Mouse (Mus musculus) stomach, postnatal 0 days (tissue): Measurements from ENCODE around the gene Eef2. TPM values are rescaled to one million over a fixed set of nuclear protein-coding genes. Genes with fewer than 3 reads are reported as not detected.
"Not testable (repeated sequence)": the region's sequence is repeated elsewhere in the genome, so short reads cannot be mapped to it uniquely, and the experiment has no call there.

ENCODE experiments used
- ATAC-seq: fragments of 200-750 bp; cut with Nextera tagmentation; 2 replicates; pipeline ENCODE4 v1.8.0; 2017; ENCODE audit not compliant: low FRiP score, low TSS enrichment
- DNase-seq: peaks from one replicate; pipeline ENCODE4 v3.0.0-alpha.2; 2016; ENCODE audit warnings: low spot score
- H3K27ac ChIP-seq: fragments of 300-500 bp; sonication (generic); replicated peaks from 2 replicates; pipeline ENCODE4 v1.5.1; 2014; ENCODE audit warnings: mild to moderate bottlenecking, control low read depth
- H3K27me3 ChIP-seq: fragments of 300-500 bp; sonication (generic); 2 replicates; pipeline ENCODE4 v1.6.1; 2014; ENCODE audit warnings: low read length; ENCODE audit not compliant: control insufficient read depth, insufficient read depth
- H3K36me3 ChIP-seq: fragments of 300-500 bp; sonication (generic); 2 replicates; pipeline ENCODE4 v1.6.1; 2014; ENCODE audit warnings: low read length, mixed read lengths; ENCODE audit not compliant: control insufficient read depth, insufficient read depth
- H3K4me1 ChIP-seq: fragments of 300-500 bp; sonication (generic); replicated peaks from 2 replicates; pipeline ENCODE4 v1.6.1; 2014; ENCODE audit warnings: antibody characterized with exemption; ENCODE audit not compliant: control insufficient read depth, insufficient read depth
- H3K4me2 ChIP-seq: fragments of 300-500 bp; sonication (generic); replicated peaks from 2 replicates; pipeline ENCODE4 v1.6.1; 2014; ENCODE audit warnings: low read depth, mild to moderate bottlenecking, control low read depth, moderate library complexity
- H3K4me3 ChIP-seq: fragments of 300-500 bp; sonication (generic); 2 replicates; pipeline ENCODE4 v1.5.1; 2014; ENCODE audit warnings: low read depth, low read length, control low read depth
- H3K9ac ChIP-seq: fragments of 300-500 bp; sonication (generic); 2 replicates; pipeline ENCODE4 v1.6.1; 2014; ENCODE audit warnings: mild to moderate bottlenecking, low read length, control low read depth, mixed read lengths
- H3K9me3 ChIP-seq: fragments of 300-500 bp; sonication (generic); 2 replicates; pipeline ENCODE4 v1.6.1; 2016; ENCODE audit warnings: low read length; ENCODE audit not compliant: control insufficient read depth
- CTCF ChIP-seq: IDR thresholded peaks from 2 replicates; pipeline ENCODE4 v1.5.1; 2016; ENCODE audit warnings: antibody characterized with exemption, low read depth, mild to moderate bottlenecking, moderate library complexity
- EP300 ChIP-seq: optimal IDR thresholded peaks from 2 replicates; pipeline ENCODE3; 2016; ENCODE audit warnings: antibody characterized with exemption
- WGBS: fragments of 180-500 bp; shearing (Covaris S2); extraction: QIAGEN DNeasy Blood & Tissue Kit; methylation state at CpG from one replicate; pipeline ENCODE4 v1.1.7; 2014; 5-methylcytosine and 5-hydroxymethylcytosine counted together
- polyA plus RNA-seq: library from polyadenylated mRNA; unstranded; fragments of >200 nt; fragmentation: Nextera tagmentation; extraction: Ambion mirVana; gene quantifications from 2 replicates; pipeline ENCODE4 v1.2.1, GENCODE M21; 2015

The Eef2 gene
- polyA plus RNA-seq, 1 experiment from 2014 or later = 337 TPM

GRCm38 (mm10) chr10:81174617-81175344 lies 1.6 kb upstream of the Eef2 start:
- 7% methylated on average over 29 of the region's 29 CpGs for WGBS
- Histone ChIP-seq H3K27ac (peak overlapping the region; percentile 69), H3K4me1 (peaks cover 4% of the 10 kb centered on the region; the same call in 1 of the 2 replicates), H3K27me3 (no peaks in the 10 kb centered on the region), H3K36me3 (peaks cover 19% of the 10 kb centered on the region), H3K4me2 (peak overlapping the region; percentile 51), H3K9me3 (no peaks in the 10 kb centered on the region), H3K4me3 (peak overlapping the region; percentile 29), H3K9ac (0 out of 2 replicates have a peak overlapping the region, but pooled peaks have one; percentile 23)
- TF ChIP-seq CTCF = peak; percentile 94
- no peak for TF ChIP-seq EP300
- DNase-seq (peak; percentile 91), ATAC-seq (peak; percentile 50)

GRCm38 (mm10) chr10:81175345-81175701 lies 1.1 kb upstream of the Eef2 start:
- Histone ChIP-seq H3K4me2 (peak overlapping the region; percentile 51), H3K27ac (peak overlapping the region; percentile 95), H3K36me3 (peaks cover 25% of the 10 kb centered on the region)
- H3K4me1 ChIP-seq, H3K4me3 ChIP-seq, ATAC-seq, H3K27me3 ChIP-seq, DNase-seq, H3K9me3 ChIP-seq, H3K9ac ChIP-seq: not testable (repeated sequence)
- 17% methylated on average over 4 of the region's 4 CpGs for WGBS

- 2% methylated on average over 13 of the region's 13 CpGs for WGBS
- Histone ChIP-seq H3K4me1 (peaks cover 4% of the 10 kb centered on the region; the same call in 1 of the 2 replicates), H3K27me3 (no peaks in the 10 kb centered on the region), H3K36me3 (peaks cover 31% of the 10 kb centered on the region), H3K9me3 (no peaks in the 10 kb centered on the region), H3K27ac (peak overlapping the region; percentile 95), H3K4me3 (peak overlapping the region; percentile 94), H3K4me2 (peak overlapping the region; percentile 52), H3K9ac (peak overlapping the region; percentile 43; the same call in 1 of the 2 replicates)
- DNase-seq = no peak
- no peak for TF ChIP-seq CTCF
- no peak for TF ChIP-seq EP300
- ATAC-seq = 0 out of 2 replicates have a peak, but pooled peaks have one; percentile 13
Observed at GRCm38 (mm10) chr10:81175936-81176465, 430 bp upstream of the Eef2 start.

GRCm38 (mm10) chr10:81177491-81177925 lies 1.1 kb downstream of the Eef2 start:
- WGBS = 10% methylated on average over 16 of the region's 16 CpGs
- TF ChIP-seq EP300 = no peak
- no peak for TF ChIP-seq CTCF
- Histone ChIP-seq H3K27ac (peak overlapping the region; percentile 95), H3K9ac (peak overlapping the region; percentile 99), H3K4me1 (peaks cover 4% of the 10 kb centered on the region; the same call in 1 of the 2 replicates), H3K4me3 (peak overlapping the region; percentile 94), H3K4me2 (peak overlapping the region; percentile 72), H3K36me3 (peaks cover 41% of the 10 kb centered on the region), H3K27me3 (no peaks in the 10 kb centered on the region), H3K9me3 (no peaks in the 10 kb centered on the region)
- ATAC-seq (no peak), DNase-seq (peak; percentile 62)

GRCm38 (mm10) chr10:81177958-81178712 lies 1.7 kb downstream of the Eef2 start:
- WGBS = 53% methylated on average over 14 of the region's 14 CpGs
- peak overlapping the region; percentile 99 for H3K9ac ChIP-seq
- peak overlapping the region; percentile 72 for H3K4me2 ChIP-seq
- TF ChIP-seq EP300 (no peak), CTCF (no peak)
- no peak for DNase-seq
- ATAC-seq = no peak
- H3K36me3 ChIP-seq = peaks cover 41% of the 10 kb centered on the region
- peak overlapping the region; percentile 94 for H3K4me3 ChIP-seq
- peaks cover 4% of the 10 kb centered on the region; the same call in 1 of the 2 replicates for H3K4me1 ChIP-seq
- H3K27me3 ChIP-seq = no peaks in the 10 kb centered on the region
- no peak overlapping the region for H3K27ac ChIP-seq
- no peaks in the 10 kb centered on the region for H3K9me3 ChIP-seq
